ENCODE assay signal across 14 mouse cellular contexts in genomic region chr6:84404695-84405094, GRCm38 (mm10).
A peak's percentile ranks its signal among the peaks of the same experiment; 100 is the strongest.
DNase-seq lines count a peak whose midpoint lies in the region; ATAC-seq and TF ChIP-seq lines count a peak whose summit lies in the region.
"Had no signal": no experiment of that assay in that cellular context is flagged by ENCODE, and none has a peak within 500 bp of the region (broad histone marks: within the 10 kb centered on the region; RNA-seq: fewer than 3 reads in every experiment).

No protein-coding gene starts in this region.

- intact Hi-C loops in heart, postnatal 25 days (cut with DNase I), result loop anchor here (5.0 to 10.0 kb wide), 4 partner anchors 173 to 523 kb away; no protein-coding TSS in a partner anchor

- H3K4me1 ChIP-seq in heart, postnatal 0 days (ENCODE audit: control insufficient read depth, insufficient read depth), result no peaks in the 10 kb centered on the region
- H3K4me1 ChIP-seq in liver, adult 2 months (ENCODE audit: control insufficient read depth, insufficient read depth, low read length), result no peaks in the 10 kb centered on the region
- no peaks in the 10 kb centered on the region for H3K4me1 ChIP-seq in liver, embryonic 12.5 days
- no peaks in the 10 kb centered on the region for H3K4me1 ChIP-seq in G1E (ENCODE audit: insufficient read depth, low read depth, low read length)
- H3K4me1 ChIP-seq in liver, postnatal 0 days (ENCODE audit: insufficient read depth), result no peaks in the 10 kb centered on the region
- H3K4me1 ChIP-seq: hindbrain, embryonic 10.5 days had no signal

- no peak for DNase-seq in heart, postnatal 0 days (ENCODE audit: low spot score)
- DNase-seq in heart, postnatal 25 days (ENCODE audit: low spot score), result no peak
- DNase-seq in liver, adult 2 months (ENCODE audit: extremely low read depth, low read depth, low spot score), result peak; percentile 3
- DNase-seq in G1E (ENCODE audit: low spot score), result no peak
- DNase-seq in liver, postnatal 0 days, result no peak
- no peak for DNase-seq in layer of hippocampus, postnatal 14 days (ENCODE audit: low spot score in 2 of 2)
- DNase-seq: cerebellum, adult 9-10 months; heart, adult 11 months had no signal

- no peak overlapping the region for H3K4me2 ChIP-seq in heart, postnatal 0 days (ENCODE audit: low read depth, low read length)
- no peak overlapping the region for H3K4me2 ChIP-seq in liver, embryonic 12.5 days
- no peak overlapping the region for H3K4me2 ChIP-seq in liver, postnatal 0 days (ENCODE audit: low read depth, low read length)
- H3K4me2 ChIP-seq: embryonic facial prominence, embryonic 15.5 days; limb, embryonic 13.5 days had no signal

- no peak for TF ChIP-seq POLR2A in liver, adult 2 months (IDR thresholded peaks at IDR 0.05; ENCODE audit: extremely low read depth, insufficient read depth, low read length)

- 0 out of 2 replicates have a peak, but pooled peaks have one; percentile 11 for TF ChIP-seq CTCF in heart, postnatal 0 days (IDR thresholded peaks at IDR 0.05; ENCODE audit: low read depth)
- TF ChIP-seq CTCF in liver, adult 2 months (IDR thresholded peaks at IDR 0.05; ENCODE audit: low read depth, low read length), result peak; percentile 32; the same call in 1 of the 2 replicates
- 0 out of 2 replicates have a peak, but pooled peaks have one; percentile 17 for TF ChIP-seq CTCF in G1E (IDR thresholded peaks at IDR 0.05; ENCODE audit: low read depth, low read length)
- TF ChIP-seq CTCF in liver, postnatal 0 days (IDR thresholded peaks at IDR 0.05; ENCODE audit: low read depth), result peak; percentile 52

- H3K36me3 ChIP-seq in heart, postnatal 0 days (replicated peaks; ENCODE audit: control insufficient read depth, insufficient read depth, low read length), result no peaks in the 10 kb centered on the region
- no peaks in the 10 kb centered on the region for H3K36me3 ChIP-seq in liver, adult 2 months (ENCODE audit: control insufficient read depth, insufficient read depth, low read length)
- no peaks in the 10 kb centered on the region for H3K36me3 ChIP-seq in liver, embryonic 12.5 days
- no peaks in the 10 kb centered on the region for H3K36me3 ChIP-seq in G1E (replicated peaks)
- no peaks in the 10 kb centered on the region for H3K36me3 ChIP-seq in liver, postnatal 0 days (replicated peaks; ENCODE audit: insufficient read depth, low read length)
- H3K36me3 ChIP-seq: embryonic facial prominence, embryonic 15.5 days; hindbrain, embryonic 10.5 days; limb, embryonic 13.5 days had no signal

- H3K79me2 ChIP-seq in liver, adult 2 months (ENCODE audit: control insufficient read depth, insufficient read depth, low read length), result no peaks in the 10 kb centered on the region

- no peak overlapping the region for H3K4me3 ChIP-seq in heart, postnatal 0 days (ENCODE audit: low read depth, low read length)
- no peak overlapping the region for H3K4me3 ChIP-seq in liver, adult 2 months (ENCODE audit: insufficient read depth, low read depth, low read length)
- no peak overlapping the region for H3K4me3 ChIP-seq in liver, embryonic 12.5 days
- no peak overlapping the region for H3K4me3 ChIP-seq in G1E (ENCODE audit: low read depth, low read length)
- no peak overlapping the region for H3K4me3 ChIP-seq in liver, postnatal 0 days (ENCODE audit: low read depth, low read length)
- H3K4me3 ChIP-seq: embryonic facial prominence, embryonic 15.5 days; hindbrain, embryonic 10.5 days; limb, embryonic 13.5 days; myocyte had no signal

- TF ChIP-seq EP300 in heart, postnatal 0 days (IDR thresholded peaks at IDR 0.05; ENCODE audit: low read depth), result no peak
- no peak for TF ChIP-seq EP300 in liver, postnatal 0 days (IDR thresholded peaks at IDR 0.05; ENCODE audit: low read depth)

- 57% methylated on average over 4 of the region's 4 CpGs for WGBS in heart, postnatal 0 days
- 53% methylated on average over 4 of the region's 4 CpGs for WGBS in liver, adult 2 months
- 41% methylated on average over 4 of the region's 4 CpGs for WGBS in liver, embryonic 12.5 days (ENCODE audit: insufficient replicate concordance)
- 56% methylated on average over 4 of the region's 4 CpGs for WGBS in liver, postnatal 0 days (ENCODE audit: insufficient replicate concordance)

- H3K9me3 ChIP-seq in heart, postnatal 0 days (replicated peaks; ENCODE audit: control insufficient read depth, low read length), result no peaks in the 10 kb centered on the region
- no peaks in the 10 kb centered on the region for H3K9me3 ChIP-seq in liver, embryonic 12.5 days (replicated peaks)
- no peaks in the 10 kb centered on the region for H3K9me3 ChIP-seq in G1E (replicated peaks)
- no peaks in the 10 kb centered on the region for H3K9me3 ChIP-seq in liver, postnatal 0 days (ENCODE audit: low read length)
- H3K9me3 ChIP-seq: embryonic facial prominence, embryonic 15.5 days; hindbrain, embryonic 10.5 days; limb, embryonic 13.5 days had no signal

- no peak overlapping the region for H3K9ac ChIP-seq in heart, postnatal 0 days (replicated peaks; ENCODE audit: low read depth, low read length)
- no peak overlapping the region for H3K9ac ChIP-seq in liver, adult 2 months (ENCODE audit: low read depth, low read length)
- no peak overlapping the region for H3K9ac ChIP-seq in liver, embryonic 12.5 days
- H3K9ac ChIP-seq in liver, postnatal 0 days (replicated peaks), result no peak overlapping the region
- H3K9ac ChIP-seq: embryonic facial prominence, embryonic 15.5 days; limb, embryonic 13.5 days had no signal

- ATAC-seq in heart, postnatal 0 days (ENCODE audit: insufficient read depth, low read depth), result no peak
- no peak for ATAC-seq in liver, embryonic 12.5 days
- ATAC-seq in G1E (ENCODE audit: extremely low read depth, insufficient number of reproducible peaks, low FRiP score, poor library complexity, severe bottlenecking), result no peak
- ATAC-seq in liver, postnatal 0 days, result no peak
- ATAC-seq in CD4-positive, CD25-positive, alpha-beta regulatory T cell, adult 4 months, result no peak

- peaks cover 12% of the 10 kb centered on the region for H3K27me3 ChIP-seq in heart, postnatal 0 days (ENCODE audit: control insufficient read depth, insufficient read depth, low read length)
- no peaks in the 10 kb centered on the region for H3K27me3 ChIP-seq in liver, adult 2 months (ENCODE audit: control insufficient read depth, insufficient read depth, low read length)
- H3K27me3 ChIP-seq in liver, embryonic 12.5 days (replicated peaks), result peaks cover 9% of the 10 kb centered on the region; the same call in 1 of the 2 replicates
- peaks cover 3% of the 10 kb centered on the region; the same call in 1 of the 2 replicates for H3K27me3 ChIP-seq in G1E (ENCODE audit: insufficient read depth, low read length)
- no peaks in the 10 kb centered on the region for H3K27me3 ChIP-seq in liver, postnatal 0 days (ENCODE audit: insufficient read depth, low read length)
- H3K27me3 ChIP-seq: embryonic facial prominence, embryonic 15.5 days had no signal

- no peak overlapping the region for H3K27ac ChIP-seq in heart, postnatal 0 days (ENCODE audit: low read depth)
- H3K27ac ChIP-seq in liver, adult 2 months (replicated peaks; ENCODE audit: insufficient read depth, low read depth, low read length), result no peak overlapping the region
- H3K27ac ChIP-seq in liver, embryonic 12.5 days, result no peak overlapping the region
- no peak overlapping the region for H3K27ac ChIP-seq in liver, postnatal 0 days (ENCODE audit: low read depth)
- H3K27ac ChIP-seq: embryonic facial prominence, embryonic 15.5 days; hindbrain, embryonic 10.5 days; limb, embryonic 13.5 days had no signal
